Mouse (Mus musculus): ENCODE results near the gene Syt9.

Syt9 gene

DNA sequence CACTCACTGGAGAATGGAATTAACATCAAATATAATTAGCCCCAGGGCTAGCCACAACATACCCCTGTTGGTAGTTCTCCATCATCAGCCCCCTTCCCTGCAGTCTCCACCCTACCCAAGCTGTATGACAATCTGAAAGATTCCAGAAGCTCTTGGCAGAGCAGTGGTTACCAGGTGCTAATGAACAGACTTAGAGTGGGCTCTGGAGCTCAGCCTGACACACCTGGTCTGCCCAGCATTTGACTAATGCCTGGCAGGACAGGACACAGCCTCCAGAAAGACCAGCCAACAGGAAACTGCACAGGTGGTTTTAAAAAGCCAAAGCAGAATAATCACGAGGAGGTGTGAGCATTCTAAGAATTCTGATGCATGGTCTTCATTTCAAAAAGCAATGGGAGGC, 182.9 kb downstream of the Syt9 start:
- 68% methylated on average over 1 of the region's 1 CpGs for WGBS

DNA sequence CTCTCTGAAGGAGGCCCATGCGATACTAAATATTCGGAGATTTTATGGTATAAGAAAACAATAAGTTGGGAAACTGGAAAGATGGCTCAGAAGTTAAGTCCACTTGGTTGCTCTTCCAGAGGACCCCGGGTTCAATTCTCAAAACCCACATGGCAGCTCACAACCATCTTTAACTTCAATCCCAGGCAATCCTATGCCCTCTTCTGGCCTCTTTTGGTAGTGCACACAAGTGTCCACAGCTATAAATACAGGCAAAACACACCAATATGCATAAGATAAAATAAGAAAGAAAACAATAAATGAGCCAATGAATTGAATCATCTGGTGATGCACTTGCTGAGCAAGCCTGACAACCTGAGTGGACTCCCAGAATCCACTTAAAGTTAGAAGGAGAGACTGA, 185.4 kb downstream of the Syt9 start:
- 84% methylated on average over 3 of the region's 3 CpGs for WGBS

GRCm38 (mm10) chr7:107560675-107561074, 190.1 kb downstream of the Syt9 start:
- WGBS = 73% methylated on average over 2 of the region's 2 CpGs

DNA sequence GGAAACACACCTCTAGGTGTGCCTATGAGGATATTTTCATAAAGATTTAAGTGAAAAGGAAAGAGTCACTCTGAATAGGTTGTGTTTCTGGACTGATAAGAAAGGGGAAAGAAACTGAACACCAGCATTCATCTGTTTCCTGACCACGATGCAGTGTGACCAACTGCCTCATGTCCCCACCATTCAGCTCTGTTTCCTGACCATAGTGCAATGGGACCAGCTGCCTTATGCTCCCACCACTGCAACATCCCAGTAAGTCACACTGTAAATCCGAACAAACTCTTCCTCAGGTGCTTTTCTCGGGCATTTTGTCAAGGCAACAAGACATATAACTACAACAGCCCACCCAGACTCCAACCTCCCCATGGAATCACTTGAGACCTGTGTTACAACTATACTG, 191.1 kb downstream of the Syt9 start:
- 78% methylated on average over 3 of the region's 3 CpGs for WGBS

GRCm38 (mm10) chr7:107563727-107564126, 193.2 kb downstream of the Syt9 start:
- WGBS = 59% methylated on average over 2 of the region's 2 CpGs

DNA sequence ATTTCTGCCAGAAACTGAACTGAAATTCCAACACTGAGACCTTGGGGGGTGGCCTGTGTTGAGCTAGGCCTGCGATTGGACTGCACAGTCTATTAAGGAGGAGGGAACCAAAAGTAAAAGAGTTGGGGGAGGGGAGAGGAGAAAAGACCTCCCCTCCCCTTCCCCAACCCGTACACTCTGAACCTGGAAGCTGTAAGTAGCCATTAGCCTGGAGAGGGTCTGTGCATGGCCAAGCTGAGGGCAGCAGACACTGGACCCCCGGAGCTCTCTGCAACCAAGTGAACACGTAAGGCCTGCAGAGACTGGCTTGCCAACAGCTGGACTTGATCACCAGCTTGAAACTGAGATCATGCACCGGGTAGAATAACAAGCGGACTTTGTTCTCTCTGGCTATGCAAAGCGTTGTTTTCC, 196.7 kb downstream of the Syt9 start, which contains the start of gene Olfml1:
Gene Olfml1 (plus strand): TSS at position 186 of the 411 bp plus-strand sequence.
- 51% methylated on average over 7 of the region's 7 CpGs for WGBS

- WGBS = 63% methylated on average over 5 of the region's 5 CpGs
These were observed 197.1 kb downstream of the Syt9 start for GRCm38 (mm10) chr7:107567674-107568073.

- 70% methylated on average over 4 of the region's 4 CpGs for WGBS
These were observed 198.4 kb downstream of the Syt9 start for GRCm38 (mm10) chr7:107568971-107569370.

DNA sequence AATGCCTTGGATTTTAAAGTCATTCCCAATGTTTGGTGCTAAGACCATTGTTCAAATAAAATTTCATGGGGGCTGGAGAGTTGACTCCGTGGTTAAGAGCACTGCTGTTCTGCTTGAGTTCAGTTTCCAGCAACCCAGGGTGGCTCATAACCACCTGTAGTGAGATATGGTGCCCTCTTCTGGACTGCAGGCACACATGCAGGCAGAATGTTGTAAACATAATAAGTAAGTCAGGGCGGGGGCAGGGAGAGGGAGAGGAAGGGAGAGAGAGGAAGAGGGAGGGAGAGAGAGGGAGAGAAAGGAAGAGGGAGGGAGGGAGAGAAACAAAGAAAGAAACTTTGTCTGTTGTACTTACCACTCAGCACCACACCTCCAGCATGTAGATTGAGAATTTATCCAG, 203.3 kb downstream of the Syt9 start:
- 63% methylated on average over 2 of the region's 2 CpGs for WGBS

- 70% methylated on average over 3 of the region's 3 CpGs for WGBS
These were observed 203.7 kb downstream of the Syt9 start for GRCm38 (mm10) chr7:107574276-107574675.

DNA sequence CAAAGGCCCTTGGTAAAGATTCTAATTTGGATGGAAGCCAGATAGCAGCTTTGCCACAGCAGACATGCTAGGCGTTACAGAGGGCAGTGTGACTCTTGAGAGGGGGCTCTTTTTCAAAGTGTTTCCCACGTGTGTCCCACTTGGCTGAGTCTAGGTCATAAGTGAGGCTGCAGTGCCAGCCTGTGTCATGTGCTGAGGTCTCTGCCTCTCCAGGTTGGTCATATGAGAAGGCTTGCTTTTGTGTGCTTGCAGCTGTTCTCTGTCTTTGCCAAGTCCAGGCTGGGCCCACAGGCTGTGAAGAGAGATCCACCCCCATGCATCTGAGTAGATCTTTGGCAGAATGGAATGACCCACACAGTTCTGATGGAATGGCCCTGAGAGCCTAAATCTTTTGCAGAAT, 222.1 kb downstream of the Syt9 start:
- WGBS = 54% methylated on average over 2 of the region's 2 CpGs

- 44% methylated on average over 7 of the region's 7 CpGs for WGBS
These were observed 223.4 kb downstream of the Syt9 start for GRCm38 (mm10) chr7:107593904-107594303.

GRCm38 (mm10) chr7:107594325-107594856, 223.9 kb downstream of the Syt9 start:
- WGBS = 2% methylated on average over 16 of the region's 16 CpGs

GRCm38 (mm10) chr7:107594857-107595402, 224.4 kb downstream of the Syt9 start, which contains the start of gene Ppfibp2:
Ppfibp2 (plus strand) TSS chr7:107595207.
- WGBS = under 1% methylated on average over 23 of the region's 24 CpGs

- whole genome bisulfite sequencing = 23% methylated on average over 13 of the region's 13 CpGs
These were observed 224.9 kb downstream of the Syt9 start for GRCm38 (mm10) chr7:107595426-107595825.

GRCm38 (mm10) chr7:107597956-107598355, 227.4 kb downstream of the Syt9 start:
- 86% methylated on average over 3 of the region's 3 CpGs for WGBS

Data from cerebral cortex, adult 2 months (tissue).